Mouse (Mus musculus) left cerebral cortex, adult 9 months (tissue): Measurements from ENCODE around the gene Gm4303.
A peak's percentile ranks its signal among the peaks of the same experiment; 100 is the strongest.
"Not testable (repeated sequence)": the region's sequence is repeated elsewhere in the genome, so short reads cannot be mapped to it uniquely, and the experiment has no call there.

Experiments used
- DNase-seq, 2 experiments: peaks; one replicate each; pipeline ENCODE4 v3.0.0; 2022; ENCODE audit warnings: low spot score in 2 of 2

The Gm4303 gene

GRCm38 (mm10) chr10:100345672-100346071 is at the start of gene Gm4303:
TSS of gene Gm4303 (plus strand) at chr10:100345972.
- not testable (repeated sequence) for DNase-seq

GRCm38 (mm10) chr10:100296105-100296504 is 49.7 kb upstream of the Gm4303 start:
- no peak for DNase-seq

- DNase-seq, result not testable (repeated sequence)
These were observed 45.7 kb upstream of the Gm4303 start for GRCm38 (mm10) chr10:100300106-100300505.

- DNase-seq, result not testable (repeated sequence)
These were observed 10.4 kb upstream of the Gm4303 start, which contains the start of gene Gm4301 for GRCm38 (mm10) chr10:100335376-100335775. TSS of gene Gm4301 (plus strand) at chr10:100335676.

GRCm38 (mm10) chr10:100340536-100340935 is 5.2 kb upstream of the Gm4303 start, which contains the start of gene Gm4302:
TSS of gene Gm4302 (plus strand) at chr10:100340836.
- DNase-seq, result not testable (repeated sequence)

- DNase-seq, result not testable (repeated sequence)
These were observed 5.0 kb downstream of the Gm4303 start, which contains the start of gene Gm4305 for GRCm38 (mm10) chr10:100350793-100351192. TSS of gene Gm4305 (plus strand) at chr10:100351093.

- peak in 1 of 2 experiments; percentile 1 for DNase-seq
These were observed 11.1 kb downstream of the Gm4303 start for GRCm38 (mm10) chr10:100356841-100357240.

- DNase-seq, result not testable (repeated sequence)
These were observed 15.3 kb downstream of the Gm4303 start, which contains the start of gene Gm4307 for GRCm38 (mm10) chr10:100361038-100361437. TSS of gene Gm4307 (plus strand) at chr10:100361338.

- DNase-seq, result not testable (repeated sequence)
These were observed 36.7 kb downstream of the Gm4303 start, which contains the start of gene Gm4312 for GRCm38 (mm10) chr10:100382460-100382859. TSS of gene Gm4312 (minus strand) at chr10:100382560.
